Mouse (Mus musculus): ENCODE measurements around the gene Efcab7.

The Efcab7 gene

GRCm38 (mm10) chr4:99945011-99945410, 116.0 kb downstream of the Efcab7 start:
- no peak for DNase-seq

DNA sequence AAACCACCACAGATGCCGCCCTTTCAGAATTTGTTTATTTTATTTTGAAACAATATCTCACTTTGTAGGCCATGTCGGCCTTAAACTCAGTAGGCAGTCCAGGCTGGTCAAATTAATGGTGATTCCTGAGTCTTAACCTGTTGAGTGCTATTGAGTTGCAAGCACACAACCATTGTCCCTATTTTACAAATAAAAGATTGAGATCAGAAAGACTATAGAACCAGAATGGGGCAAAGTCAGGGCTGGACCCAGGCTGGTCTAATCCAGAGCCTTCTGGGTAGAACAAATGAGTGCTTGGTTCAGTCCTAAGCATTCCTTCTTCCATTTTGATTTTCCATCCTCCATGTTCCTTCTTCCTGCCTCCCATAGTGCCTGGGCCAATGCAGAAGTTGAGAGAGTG, 117.5 kb downstream of the Efcab7 start:
- no peak for DNase-seq

DNA sequence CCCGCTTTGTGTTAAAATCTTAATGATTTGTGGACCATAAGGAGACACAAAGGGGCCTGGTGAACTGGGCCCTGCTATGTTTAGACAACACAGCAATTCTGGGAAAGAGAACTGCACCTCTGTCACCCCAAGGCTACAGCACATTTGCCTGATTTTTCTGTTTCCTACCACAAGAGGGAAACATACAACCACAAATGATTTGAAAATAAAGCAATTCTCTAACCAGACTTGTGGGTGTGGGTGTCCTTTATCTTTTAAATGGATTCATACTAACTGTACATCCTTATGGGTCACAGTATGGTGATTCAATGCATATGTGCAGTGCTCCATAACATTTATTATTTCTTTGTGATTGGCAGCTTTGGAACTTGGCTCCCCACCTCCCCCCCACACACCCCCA, 118.2 kb downstream of the Efcab7 start:
- peak; percentile 61 for DNase-seq

GRCm38 (mm10) chr4:99947896-99948295, 118.9 kb downstream of the Efcab7 start:
- DNase-seq: no peak

DNA sequence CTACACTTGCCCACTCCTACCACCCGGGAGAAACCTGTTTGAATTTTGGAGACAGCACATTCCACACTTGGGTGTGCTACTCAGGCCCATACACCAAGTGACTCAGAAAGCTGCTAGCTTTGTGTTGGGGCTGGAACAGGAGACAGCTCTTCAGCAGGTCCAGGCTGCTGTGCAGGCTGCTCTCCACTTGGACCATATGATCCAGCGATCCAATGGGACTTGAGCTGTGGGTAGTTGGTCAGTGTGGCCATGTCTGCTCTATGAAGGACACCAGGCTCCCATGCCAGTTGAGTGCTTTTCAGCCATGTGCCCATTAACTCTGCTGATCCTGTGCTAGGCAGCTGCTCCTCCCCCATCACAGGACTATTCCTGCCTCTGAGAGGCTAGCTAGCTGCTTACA, 124.9 kb downstream of the Efcab7 start:
- no peak for DNase-seq

DNA sequence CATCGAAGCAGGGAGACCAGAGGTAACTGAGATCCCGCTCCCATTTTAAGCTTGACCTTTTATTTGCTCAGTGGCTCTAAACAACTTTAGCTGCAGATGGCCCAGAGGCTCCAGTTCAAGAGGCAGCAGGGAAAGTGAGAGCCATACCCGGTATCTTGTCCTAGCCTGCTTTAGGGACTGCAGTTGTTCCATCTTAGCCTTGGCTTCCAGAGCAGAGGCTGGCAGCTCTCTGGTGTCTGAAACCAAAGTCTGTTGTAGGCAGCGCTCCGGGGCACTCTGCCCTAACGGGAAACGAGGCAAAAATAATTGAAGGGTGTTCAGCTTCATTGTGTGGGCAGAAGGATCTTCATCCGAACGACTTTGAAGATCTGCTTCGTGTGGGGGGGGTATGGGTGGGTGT, 126.4 kb downstream of the Efcab7 start:
- no peak for DNase-seq

DNA sequence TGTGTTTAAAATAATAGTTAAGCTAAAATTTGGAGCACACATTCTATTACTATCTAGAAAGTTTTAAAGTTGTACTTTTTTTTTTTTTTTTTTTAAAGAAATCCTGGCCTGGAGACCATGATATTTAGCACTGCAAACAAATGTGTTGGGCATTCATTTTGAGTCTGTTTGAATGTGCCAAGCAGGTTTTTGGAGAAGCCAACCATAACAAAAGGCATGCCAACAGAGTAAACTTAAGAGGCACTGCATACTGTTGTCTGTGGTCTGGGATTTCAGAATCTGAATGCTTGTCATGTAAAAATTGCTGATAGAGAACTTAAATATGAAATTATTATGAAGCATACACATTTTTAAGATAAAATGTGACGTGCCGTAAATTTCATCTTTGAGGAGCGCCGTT, 128.2 kb downstream of the Efcab7 start:
- DNase-seq: no peak

- DNase-seq: no peak
Measured at GRCm38 (mm10) chr4:99958084-99958815, 129.3 kb downstream of the Efcab7 start.

- DNase-seq: no peak
Measured at GRCm38 (mm10) chr4:99959308-99959707, 130.3 kb downstream of the Efcab7 start.
